Mouse (Mus musculus): ENCODE data around the gene 2610301B20Rik. TPM values are rescaled to one million over a fixed set of nuclear protein-coding genes. Genes with fewer than 3 reads are reported as not detected.
A peak's percentile ranks its signal among the peaks of the same experiment; 100 is the strongest.
"Not testable (repeated sequence)": the region's sequence is repeated elsewhere in the genome, so short reads cannot be mapped to it uniquely, and the experiment has no call there.

Gene 2610301B20Rik
- total RNA-seq, 2 experiments from 2014 or later = 3.6 to 4.2 TPM

- DNase-seq = not testable (repeated sequence)
Measured at GRCm38 (mm10) chr4:10911417-10911816, 37.1 kb downstream of the 2610301B20Rik start.

GRCm38 (mm10) chr4:10911909-10912478 is 37.7 kb downstream of the 2610301B20Rik start:
- no peak for DNase-seq

GRCm38 (mm10) chr4:10912611-10913301 is 38.5 kb downstream of the 2610301B20Rik start:
- peak; percentile 64 for DNase-seq

GRCm38 (mm10) chr4:10913409-10913808 is 39.1 kb downstream of the 2610301B20Rik start:
- no peak for DNase-seq

GRCm38 (mm10) chr4:10914766-10915165 is 40.5 kb downstream of the 2610301B20Rik start:
- no peak for DNase-seq

- no peak for DNase-seq
Measured at GRCm38 (mm10) chr4:10915271-10915670, 41.0 kb downstream of the 2610301B20Rik start.

GRCm38 (mm10) chr4:10918402-10918801 is 44.1 kb downstream of the 2610301B20Rik start:
- DNase-seq = no peak

GRCm38 (mm10) chr4:10919097-10919496 is 44.8 kb downstream of the 2610301B20Rik start:
- no peak for DNase-seq

- DNase-seq = no peak
Measured at GRCm38 (mm10) chr4:10919530-10919929, 45.2 kb downstream of the 2610301B20Rik start.

GRCm38 (mm10) chr4:10919987-10920386 is 45.7 kb downstream of the 2610301B20Rik start:
- DNase-seq = no peak

GRCm38 (mm10) chr4:10920622-10921021 is 46.3 kb downstream of the 2610301B20Rik start:
- no peak for DNase-seq

- peak; percentile 55 for DNase-seq
Measured at GRCm38 (mm10) chr4:10923180-10923579, 48.9 kb downstream of the 2610301B20Rik start.

- no peak for DNase-seq
Measured at GRCm38 (mm10) chr4:10924140-10924539, 49.8 kb downstream of the 2610301B20Rik start.

GRCm38 (mm10) chr4:10924541-10924940 is 50.2 kb downstream of the 2610301B20Rik start:
- no peak for DNase-seq

GRCm38 (mm10) chr4:10926416-10926815 is 52.1 kb downstream of the 2610301B20Rik start:
- no peak for DNase-seq

- no peak for DNase-seq
Measured at GRCm38 (mm10) chr4:10928158-10928557, 53.9 kb downstream of the 2610301B20Rik start.

- no peak for DNase-seq
Measured at GRCm38 (mm10) chr4:10929726-10930125, 55.4 kb downstream of the 2610301B20Rik start.

GRCm38 (mm10) chr4:10931040-10931439 is 56.7 kb downstream of the 2610301B20Rik start:
- DNase-seq = no peak

- DNase-seq = no peak
Measured at GRCm38 (mm10) chr4:10932091-10932745, 57.9 kb downstream of the 2610301B20Rik start.

GRCm38 (mm10) chr4:10932782-10933181 is 58.5 kb downstream of the 2610301B20Rik start:
- no peak for DNase-seq

GRCm38 (mm10) chr4:10936766-10937165 is 62.5 kb downstream of the 2610301B20Rik start:
- no peak for DNase-seq
